Mouse (Mus musculus) megakaryocyte, adult 5-6 weeks (primary cell): ENCODE measurements at regions not wholly inside any gene's neighbourhood (a gene's known extent, or its start where the extent isn't known, plus 50 kb on each side); places are given as distances from the start of the nearest gene placed in this dataset.

Experiments used
- ATAC-seq: 2 replicates; pipeline ENCODE4 v1.8.0; 2016; ENCODE audit warnings: mild to moderate bottlenecking, inconsistent platforms; ENCODE audit not compliant: poor library complexity, severe bottlenecking

DNA sequence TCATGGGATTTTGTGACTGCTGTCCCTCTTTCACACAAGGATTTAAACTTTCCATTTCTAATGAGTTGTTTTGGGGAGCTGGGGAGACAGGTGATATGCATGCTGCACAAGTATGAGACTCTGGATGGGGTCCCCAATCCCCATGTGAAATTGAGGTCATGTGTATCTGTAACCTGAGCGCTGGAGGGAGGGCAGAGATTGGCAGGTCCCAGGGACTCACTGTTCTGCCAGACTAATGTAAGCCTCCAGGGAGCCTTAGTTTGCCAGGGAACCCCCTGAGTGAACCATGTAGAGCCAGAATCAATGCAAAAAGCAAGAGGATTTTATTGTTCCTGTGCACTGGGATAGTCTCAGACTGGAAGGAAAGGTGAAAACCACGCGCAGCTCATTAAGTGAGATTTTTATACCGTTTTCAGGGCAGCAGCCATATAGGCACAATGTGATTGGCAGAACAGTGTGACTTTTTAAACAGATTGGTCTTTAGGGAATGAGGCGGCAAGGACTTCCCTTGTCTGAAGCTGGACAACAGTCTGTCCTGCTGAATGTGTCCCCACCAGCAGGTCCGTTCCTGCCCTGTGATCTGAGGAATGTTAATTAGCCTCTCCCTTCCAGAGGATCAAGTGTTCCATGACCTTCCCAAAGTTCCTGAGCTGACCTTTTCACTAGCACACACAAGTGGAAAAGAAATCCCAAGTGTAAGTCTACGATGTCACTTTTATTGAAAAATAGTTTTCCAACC, 59.9 kb upstream of the Oxgr1 start:
- no peak for ATAC-seq

DNA sequence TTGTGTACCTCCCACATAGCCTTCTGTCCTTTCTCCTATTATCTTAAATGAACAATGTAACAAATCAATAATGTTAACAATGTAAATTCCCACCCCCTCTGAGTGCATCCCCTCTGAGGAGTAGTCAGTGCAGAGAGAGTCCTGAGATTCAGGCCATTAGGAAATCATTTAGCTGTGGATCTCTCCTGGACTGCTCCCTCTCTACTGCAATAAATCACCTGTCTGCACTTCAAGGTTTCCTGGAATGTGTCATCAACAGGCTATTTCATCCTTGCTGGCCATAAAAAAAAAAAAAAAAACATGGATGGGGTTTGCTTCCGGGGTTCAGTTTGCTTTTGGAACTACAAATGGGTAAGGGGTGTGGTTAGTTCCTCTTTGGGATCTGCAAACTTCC, 60.5 kb upstream of the Oxgr1 start:
- ATAC-seq = no peak

DNA sequence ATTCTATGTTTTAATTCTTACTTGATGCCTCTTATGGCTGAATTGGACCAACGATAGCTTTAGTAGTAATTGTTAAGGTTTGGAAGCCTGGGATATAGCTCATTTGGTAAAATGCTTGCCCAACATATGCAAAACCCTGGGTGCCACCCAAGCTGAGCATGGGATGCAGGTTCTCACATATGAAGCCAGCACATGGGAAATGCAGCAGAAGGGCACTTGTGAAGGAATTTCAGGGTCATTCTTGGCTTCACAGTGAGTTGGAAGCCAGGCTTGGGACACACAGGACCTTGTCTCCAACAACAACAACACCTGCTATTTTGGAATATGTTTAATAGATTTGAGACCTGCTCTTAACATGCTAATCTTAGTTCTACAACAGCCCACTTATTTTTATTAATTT, 67.6 kb upstream of the Oxgr1 start:
- ATAC-seq = no peak

DNA sequence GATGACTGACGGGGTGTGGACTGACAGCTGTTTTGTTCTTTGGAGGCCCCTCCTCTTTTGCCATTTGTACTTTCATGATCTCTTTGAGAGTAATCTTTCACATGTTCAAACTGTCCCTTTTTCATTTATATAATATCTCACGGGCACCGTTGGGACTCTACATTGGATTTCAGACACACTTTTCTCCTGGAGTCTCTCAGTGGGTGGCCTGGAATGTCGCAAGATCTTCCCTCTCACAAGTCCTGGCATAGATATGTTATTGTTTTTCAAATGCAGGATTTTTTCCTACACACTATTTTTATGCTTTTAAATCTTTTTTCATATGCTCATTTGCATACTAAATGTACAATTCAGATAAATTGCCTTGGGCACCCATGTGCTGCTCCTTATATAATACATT, 71.1 kb upstream of the Oxgr1 start:
- no peak for ATAC-seq

DNA sequence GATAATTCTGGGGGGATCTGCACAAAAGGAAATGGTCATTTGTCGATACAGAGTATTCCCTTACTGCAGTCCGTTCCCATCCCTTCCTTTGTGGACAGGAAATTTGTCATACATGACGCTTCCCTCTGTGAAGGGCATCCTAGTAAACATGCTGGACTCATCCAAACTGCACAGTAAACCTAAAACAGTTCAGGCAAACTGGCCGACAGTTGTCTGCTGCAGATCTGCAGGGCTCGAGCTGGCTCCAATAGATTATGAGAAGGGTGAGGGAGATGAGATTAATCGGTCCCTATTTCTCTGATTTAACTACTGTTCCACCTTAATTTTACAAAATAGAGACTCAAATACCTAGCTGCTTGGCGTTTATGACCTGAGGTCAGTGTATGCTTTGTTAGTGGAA, 76.3 kb upstream of the Oxgr1 start:
- ATAC-seq = no peak

DNA sequence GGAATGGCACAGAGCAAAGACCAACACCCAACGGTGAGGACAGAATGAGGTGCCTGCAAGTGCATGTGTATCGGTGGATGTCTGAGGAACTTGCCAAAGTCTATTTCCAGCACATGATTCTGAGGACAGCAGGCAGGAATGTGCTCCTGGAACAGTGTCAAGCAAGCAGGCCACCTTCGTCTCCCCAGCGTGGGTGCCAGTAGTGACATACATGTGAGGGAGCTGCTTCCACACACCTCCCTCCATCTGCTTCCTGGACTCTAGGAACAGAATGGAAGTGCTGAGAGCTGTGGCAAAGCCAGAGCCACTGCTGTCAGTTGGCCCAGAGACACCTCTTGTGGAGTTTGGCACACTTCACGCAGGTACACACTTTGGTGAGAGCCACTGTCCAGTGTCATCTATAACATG, 76.9 kb upstream of the Oxgr1 start:
- ATAC-seq = no peak

DNA sequence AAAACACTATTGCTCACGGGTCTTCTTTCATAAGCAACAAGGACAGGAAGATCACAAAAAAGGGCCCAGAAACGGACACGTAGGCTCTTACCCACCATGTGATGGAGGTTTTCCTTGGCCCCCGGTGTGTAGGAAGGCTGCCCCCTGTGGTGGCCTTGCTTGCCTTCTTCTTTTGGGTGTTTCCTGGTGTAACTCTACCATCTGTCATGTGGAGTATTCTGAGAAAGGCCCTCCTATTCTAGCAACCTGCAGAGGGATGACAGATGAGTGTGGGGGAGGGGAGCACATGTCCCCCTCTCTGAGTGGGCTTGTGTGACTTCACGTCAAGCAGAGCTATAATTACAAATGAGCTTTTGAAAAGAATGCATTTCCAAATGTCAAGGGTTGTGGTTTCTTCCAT, 77.3 kb upstream of the Oxgr1 start:
- ATAC-seq = no peak

DNA sequence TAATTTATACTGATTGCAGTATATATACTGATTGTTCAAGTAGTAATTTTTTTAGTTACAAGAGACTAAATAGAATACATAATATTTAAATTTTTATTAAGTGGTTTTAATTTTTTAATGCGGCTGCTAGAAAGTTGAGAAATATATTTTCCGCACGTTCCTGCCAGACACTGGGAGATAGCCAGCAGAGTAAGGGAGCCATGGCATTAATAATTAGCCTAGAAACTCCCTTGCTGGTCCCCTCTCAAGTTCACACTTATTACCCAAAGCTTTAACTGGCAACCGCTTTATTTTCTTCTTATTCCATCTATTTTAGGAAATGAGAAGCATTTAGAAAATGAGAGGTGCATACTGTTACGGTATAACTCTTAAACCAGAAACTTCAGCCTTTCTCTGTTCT, 78.0 kb upstream of the Oxgr1 start:
- no peak for ATAC-seq

DNA sequence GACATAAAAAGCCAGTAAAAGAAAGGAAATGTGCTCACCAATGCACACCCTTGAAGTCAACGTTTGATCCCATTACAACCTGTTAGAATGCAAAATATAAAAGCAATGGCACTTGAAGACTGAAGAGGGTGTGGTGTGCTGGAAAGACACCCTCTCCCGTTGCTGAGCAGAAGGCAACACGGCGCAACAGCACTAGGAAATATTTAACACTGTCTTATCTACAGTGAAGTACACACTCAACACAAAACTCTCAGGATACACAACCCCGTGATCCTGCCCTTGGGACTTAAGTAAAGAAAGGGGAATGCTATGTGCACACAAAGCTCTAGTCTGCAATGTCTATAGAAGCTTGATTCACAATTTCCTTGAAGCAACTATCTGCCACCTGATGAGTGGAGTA, 83.1 kb upstream of the Oxgr1 start:
- ATAC-seq = no peak

DNA sequence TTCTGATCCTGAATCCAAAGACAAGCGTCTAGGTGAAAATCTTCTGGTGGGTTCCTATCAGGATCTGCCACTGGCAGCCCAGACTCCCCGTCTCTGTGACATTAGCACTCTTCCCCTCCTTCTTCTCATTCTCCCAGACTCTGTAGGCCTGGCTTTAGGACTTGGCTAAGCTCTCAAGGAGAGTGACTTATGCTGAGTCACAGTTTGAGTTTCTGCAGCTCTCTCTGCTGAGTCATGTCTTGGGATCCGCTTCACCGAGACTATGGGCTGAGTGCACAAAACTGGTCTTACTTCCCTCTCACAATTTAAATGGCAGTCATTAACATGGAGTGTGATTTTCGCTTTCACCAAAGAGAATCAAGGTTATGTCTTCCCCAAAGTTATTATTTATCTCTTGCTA, 85.2 kb upstream of the Oxgr1 start:
- peak; percentile 69 for ATAC-seq

DNA sequence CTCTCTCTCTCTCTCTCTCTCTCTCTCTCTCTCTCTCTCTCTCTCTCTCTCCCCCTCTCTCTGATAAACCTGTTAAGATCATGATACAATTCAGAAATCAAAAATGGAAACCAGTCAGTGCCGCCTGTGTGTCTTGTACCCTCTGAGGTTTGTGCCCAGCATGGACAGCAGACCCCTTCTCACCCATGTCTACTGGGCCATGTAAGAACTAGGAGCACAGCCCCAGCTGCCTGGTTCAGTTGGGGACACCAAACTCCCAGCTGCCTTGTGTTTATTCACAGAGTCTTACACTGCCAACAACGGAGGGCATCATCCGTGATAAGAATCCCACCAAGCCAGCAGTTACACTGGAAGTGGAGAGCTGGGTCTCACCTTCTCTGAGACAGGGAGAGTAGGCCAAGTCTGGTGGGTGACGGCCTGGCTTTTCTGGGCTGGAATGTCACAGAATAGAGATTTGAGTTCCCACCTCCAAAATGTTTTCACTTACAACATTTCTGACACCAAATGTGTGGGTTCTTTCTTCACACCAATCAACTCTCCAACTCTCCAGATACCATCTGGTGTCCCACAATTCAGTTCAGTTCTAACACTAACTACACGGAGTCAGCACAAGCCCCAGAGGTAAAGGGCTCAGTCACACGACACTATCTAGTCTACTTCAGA, 92.2 kb upstream of the Oxgr1 start:
- ATAC-seq = no peak

DNA sequence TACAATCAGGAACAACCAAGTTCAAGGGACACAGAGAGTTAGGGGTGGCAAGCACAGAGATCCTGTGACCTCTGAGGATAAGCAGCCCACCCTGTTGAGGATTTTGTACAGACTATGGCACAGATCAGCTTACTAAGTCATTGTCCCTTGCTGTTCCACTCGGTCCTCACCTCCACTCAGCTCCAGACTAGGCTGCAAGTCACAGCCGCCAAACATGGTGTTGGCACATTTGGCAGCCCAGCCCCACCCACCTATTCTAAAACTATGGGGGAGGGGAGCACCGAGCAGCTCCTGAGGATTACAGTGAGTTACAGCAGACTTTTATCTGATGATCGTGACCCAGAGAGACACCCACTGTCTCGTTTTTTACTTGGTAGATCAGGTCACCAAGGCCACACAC, 93.0 kb upstream of the Oxgr1 start:
- ATAC-seq = no peak

DNA sequence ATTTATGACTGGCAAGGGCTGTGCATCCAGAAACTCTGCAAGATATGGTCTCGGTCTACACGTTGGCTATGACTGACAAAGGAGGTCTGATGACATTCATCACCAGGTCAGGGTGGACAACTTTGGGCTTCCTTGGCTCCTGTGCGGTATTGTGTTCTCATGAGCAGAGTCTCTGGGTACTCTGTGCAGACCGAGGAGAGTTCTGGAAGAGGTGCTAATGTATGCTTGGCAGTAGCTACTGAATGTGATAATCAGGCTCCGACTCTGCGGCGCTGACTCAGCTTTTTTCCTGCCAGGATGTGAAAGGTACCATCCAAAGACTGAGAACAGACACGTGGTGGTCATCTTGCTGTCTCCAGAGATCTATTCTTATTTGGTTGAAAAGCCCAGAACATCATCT, 94.5 kb upstream of the Oxgr1 start:
- no peak for ATAC-seq

DNA sequence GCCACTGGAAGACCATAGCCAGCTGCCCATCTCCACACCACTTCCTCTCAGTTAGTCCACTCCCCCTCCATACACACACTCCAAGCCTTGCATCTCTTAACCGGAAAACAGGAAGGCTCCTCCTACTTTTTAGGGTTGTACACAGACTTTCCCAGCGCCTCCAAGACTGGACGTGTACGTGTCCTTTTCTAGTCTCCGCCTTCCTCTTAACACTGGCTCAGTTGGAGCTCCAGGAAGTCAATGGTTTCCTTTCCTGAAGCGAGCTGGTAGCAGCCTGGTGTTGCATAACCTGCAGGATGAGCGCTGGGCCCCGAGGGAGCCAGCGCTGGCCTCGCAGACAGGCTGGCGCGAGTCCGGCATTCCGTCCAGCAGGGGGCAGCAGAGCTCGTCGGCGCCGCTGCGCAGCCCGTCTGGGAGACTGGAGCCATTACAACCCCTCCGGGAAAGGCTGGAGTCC, 95.5 kb upstream of the Oxgr1 start:
- ATAC-seq = peak; percentile 95

DNA sequence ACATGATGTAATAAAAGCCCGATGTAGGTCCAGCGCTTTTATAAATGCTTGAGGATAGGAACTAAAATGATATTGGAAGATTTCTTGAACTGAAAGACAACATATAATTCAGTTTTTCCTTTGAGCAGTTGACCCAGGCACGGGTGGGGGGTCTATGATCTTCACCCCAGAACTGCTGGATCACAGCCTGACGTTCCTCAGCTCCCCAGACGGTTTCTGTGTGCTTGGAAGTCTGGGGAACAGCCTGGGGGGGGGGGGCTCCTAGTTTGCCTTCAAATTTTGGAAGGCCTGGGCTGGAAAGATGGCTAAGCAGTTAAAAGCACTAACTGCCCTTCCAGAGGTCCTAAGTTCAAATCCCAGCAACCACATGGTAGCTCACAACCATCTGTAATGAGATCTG, 96.3 kb upstream of the Oxgr1 start:
- no peak for ATAC-seq

DNA sequence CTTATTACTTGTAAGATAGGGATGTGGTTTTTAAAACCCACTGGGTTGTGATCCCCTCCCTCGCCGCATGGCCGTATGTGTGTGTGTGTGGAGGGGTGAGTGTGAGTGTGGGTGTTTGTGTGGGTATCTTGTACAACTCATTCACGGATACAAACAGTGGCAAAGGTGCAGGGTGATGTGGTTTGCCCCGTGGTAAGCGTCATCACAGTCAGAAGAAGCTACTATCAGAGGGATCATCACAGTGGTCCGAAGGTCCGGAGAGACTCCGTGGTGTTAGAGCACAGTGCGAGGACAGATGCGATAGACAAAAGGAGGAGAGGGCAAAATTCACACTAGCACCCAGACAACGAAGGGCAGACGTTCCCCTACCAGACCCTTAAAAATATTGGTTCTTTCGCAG, 97.0 kb upstream of the Oxgr1 start:
- ATAC-seq = no peak

DNA sequence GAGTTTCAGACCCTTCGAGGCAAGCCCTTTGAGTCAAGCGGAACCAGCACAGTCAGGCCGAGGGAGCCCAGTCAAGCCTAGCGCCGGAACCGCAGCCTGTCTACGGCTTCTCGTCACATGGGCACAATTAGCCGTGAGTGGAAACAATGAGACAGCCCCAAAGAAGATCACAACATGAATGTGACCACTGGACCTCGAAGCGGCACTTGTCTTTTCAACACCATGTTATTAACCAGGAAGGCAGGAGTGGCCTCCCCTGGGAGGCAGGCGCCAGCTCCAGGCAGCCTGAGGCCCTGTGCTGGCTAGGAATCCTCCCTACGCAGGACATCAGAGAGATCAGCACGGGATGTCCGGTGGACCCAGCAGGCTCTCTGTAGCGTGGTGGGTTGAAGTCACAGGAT, 97.4 kb upstream of the Oxgr1 start:
- no peak for ATAC-seq

DNA sequence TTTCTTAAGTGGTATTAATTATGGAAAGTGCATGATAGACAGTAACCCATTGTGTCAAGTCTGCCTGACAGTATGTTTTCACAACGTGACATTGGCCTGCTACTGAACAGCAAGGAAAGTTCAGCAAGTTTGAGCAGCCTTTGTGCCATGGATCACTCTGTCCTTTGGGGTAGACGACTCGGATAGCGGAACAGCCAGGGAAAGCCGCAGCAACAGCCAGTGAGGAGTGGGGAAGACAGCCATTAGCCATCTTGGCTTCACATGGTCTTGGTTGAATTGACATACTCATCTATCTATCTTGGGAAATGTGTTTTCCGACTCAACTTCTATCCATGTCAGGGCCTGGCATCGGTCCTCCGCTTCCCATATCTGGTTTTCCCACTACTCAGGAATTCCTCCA, 98.0 kb upstream of the Oxgr1 start:
- no peak for ATAC-seq

DNA sequence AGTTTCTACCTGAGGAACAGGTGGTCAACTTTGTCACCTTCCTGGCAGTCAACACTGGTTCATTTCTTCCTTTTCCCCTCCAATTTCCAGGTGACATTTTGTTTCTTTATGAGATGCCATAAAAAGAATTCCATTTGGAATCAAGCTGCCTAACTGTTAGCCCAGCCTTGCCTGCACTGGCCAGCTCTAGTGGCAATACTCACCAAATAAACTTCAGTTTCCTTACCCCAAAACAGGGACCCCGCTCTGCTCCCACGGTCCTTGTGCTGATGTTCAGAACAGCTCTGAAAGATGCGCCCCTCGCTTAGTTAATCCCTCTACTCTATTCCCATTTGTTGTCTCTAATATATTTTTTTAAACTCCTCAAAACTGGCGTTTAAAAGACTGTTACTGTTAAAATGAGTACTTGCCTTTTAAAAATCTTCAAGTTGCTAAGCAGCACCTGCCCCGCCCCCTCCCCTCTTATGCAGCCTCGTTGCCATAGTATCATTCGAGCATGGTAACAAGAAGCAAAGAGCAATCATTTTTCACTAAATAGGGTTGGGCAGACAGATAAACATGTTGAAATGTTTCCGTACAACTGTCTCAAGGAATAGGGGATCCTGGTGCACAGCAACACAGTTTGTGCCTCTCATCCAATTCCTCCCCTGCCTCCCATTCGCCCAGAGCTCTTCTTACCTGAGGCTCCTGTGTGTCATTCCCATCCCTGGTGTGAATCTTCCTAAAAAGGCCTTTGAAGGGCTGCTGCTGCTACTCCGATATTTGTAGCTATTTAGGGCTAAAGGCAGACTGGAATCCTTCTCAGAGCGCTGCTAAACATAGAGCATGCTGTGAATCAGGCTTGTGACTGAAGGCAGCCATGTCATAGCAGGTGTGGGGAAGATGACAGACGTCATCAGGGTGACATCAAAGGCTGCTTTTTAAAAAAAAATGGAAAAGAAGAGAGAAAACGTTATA, 98.8 kb upstream of the Oxgr1 start:
- ATAC-seq = no peak

DNA sequence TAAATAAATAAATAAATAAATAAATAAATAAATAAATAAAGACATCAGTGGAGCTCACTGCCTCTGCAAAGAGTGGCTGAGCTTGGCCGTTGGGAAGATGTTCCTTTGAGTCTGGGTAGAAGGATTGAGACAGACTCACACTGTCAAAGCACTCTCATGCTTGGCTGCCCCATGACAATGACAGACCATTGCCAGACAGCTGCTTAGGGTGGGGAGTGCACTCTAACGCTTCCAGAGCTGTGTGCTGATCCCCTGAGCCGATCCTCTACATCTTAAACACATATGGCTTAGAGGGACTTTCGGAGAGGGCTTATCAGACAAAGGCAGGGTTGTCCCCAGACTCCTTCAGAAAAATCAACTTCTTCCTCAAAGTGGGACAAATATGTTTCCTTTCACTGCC, 100.0 kb upstream of the Oxgr1 start:
- ATAC-seq = no peak

DNA sequence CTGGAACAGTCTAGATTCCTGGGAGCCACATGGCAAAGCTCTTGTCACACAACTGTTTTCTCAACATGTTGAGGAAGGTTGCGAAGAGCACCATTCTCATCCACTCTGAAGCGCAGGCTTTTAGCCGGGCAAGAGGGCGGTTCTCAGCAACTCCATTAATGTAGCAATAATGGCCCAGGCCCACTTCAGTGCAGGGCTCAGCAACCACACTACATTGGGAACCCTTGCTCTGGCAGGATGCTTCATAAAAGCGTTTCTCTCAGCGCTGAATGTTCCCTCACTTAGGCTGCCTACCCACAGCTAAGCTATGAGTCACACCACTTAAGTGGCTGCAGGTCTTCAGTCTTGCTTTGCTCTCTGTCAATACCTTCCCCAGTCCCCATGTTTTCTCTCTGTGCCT, 102.2 kb upstream of the Oxgr1 start:
- ATAC-seq = no peak

DNA sequence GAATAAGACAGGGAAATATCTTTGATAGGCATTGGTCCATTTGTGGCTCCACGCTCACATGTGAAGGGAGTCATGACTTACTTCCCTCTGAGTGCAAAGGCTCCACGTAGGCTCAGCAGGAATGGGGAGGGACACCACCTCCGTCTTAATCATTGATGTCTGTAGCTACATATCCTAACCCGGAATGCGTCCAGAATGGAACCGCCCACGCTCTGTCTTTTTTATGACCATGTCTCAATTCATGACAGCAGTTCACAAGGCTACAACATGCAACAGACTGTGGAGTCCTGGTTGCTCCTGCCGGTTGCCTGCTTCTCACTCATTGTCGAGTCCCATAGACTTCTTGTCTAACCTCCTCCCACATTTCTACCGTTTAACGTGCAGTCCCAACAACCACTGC, 104.1 kb upstream of the Oxgr1 start:
- ATAC-seq = no peak
